Mouse (Mus musculus) kidney, embryonic 14.5 days (tissue): ENCODE results near the gene Col9a1. TPM values are rescaled to one million over a fixed set of nuclear protein-coding genes. Genes with fewer than 3 reads are reported as not detected.

Experiments used
- polyA plus RNA-seq: library from polyadenylated mRNA; unstranded; fragments of >200 nt; fragmentation: Nextera tagmentation; extraction: Ambion mirVana; gene quantifications from 2 replicates; pipeline ENCODE4 v1.2.1, GENCODE M21; 2014

Gene Col9a1
- polyA plus RNA-seq, 1 experiment from 2014 or later = 6.4 TPM

Other genes starting within 250 kb of the Col9a1 start
- gene Sdhaf4, start 172.0 kb upstream of the Col9a1 start, polyA plus RNA-seq = 80.2 and 110 TPM in 2 replicates
- gene Fam135a, start 77.3 kb upstream of the Col9a1 start, polyA plus RNA-seq = 22.3 and 32.1 TPM in 2 replicates